Mouse (Mus musculus) lung, postnatal 0 days (tissue): Measurements from ENCODE around the gene Slc25a20.

Source experiments
- CTCF ChIP-seq: IDR thresholded peaks from 2 replicates; pipeline ENCODE4 v1.5.1; 2016; ENCODE audit warnings: antibody characterized with exemption, mild to moderate bottlenecking
- EP300 ChIP-seq: IDR thresholded peaks from 2 replicates; pipeline ENCODE4 v1.6.1; 2016; ENCODE audit warnings: antibody characterized with exemption, mild to moderate bottlenecking, control low read depth

DNA sequence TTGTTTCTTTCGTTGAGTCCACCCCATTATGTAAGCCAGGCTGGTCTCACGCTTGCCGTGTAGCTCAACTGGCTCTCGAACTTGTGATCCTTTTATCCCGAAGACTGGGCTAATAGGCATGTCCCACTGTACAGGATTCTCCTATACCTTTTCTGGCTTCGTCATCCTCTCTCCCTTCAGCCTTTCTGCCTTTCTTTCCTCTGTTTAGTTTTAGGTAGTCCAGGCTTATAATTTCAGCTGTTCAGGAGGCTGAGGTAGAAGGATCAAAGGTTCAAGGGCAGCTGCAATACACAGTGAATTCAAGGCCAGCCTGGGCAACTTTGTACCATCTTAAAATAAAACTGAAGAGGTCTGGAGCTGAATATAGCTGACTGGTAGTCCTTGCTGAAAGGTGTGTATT, 25.3 kb downstream of the Slc25a20 start:
- TF ChIP-seq CTCF, result no peak
- no peak for TF ChIP-seq EP300
